Mouse (Mus musculus): Measurements from ENCODE around the gene Ankrd33.

Gene Ankrd33

DNA sequence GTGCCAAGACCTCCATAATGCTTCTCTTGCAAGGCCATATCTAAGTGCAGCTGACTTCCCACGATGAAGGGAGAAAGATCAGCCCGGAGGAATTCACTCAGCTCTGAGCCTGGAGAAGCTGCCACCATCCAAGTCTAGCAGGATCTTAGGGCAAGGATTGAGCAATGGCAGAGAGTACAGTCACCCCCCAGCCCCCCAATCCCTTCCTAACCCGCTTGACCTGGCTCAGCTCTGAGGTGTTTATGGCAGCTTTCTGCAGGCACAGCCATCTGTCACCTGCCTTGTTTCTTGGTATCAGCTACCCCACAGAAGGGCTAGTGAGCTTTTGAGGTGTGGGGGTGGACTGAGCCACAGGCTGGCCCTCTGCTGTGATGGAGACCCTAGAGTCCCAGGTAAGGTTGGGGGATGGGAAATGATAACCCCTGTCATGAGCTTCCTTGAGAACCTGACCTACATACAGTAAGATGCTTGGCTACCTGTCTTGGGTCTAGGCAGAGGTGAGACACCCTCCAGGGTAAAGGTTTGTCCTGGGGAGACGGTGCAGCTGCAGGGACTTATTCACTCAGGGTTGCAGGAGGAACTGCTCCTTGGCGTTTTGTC is at the start of gene Ankrd33:
Ankrd33 (plus strand) TSS at position 245 of the 600 bp plus-strand sequence.
- no peak for DNase-seq (ENCODE audit: low spot score)

DNA sequence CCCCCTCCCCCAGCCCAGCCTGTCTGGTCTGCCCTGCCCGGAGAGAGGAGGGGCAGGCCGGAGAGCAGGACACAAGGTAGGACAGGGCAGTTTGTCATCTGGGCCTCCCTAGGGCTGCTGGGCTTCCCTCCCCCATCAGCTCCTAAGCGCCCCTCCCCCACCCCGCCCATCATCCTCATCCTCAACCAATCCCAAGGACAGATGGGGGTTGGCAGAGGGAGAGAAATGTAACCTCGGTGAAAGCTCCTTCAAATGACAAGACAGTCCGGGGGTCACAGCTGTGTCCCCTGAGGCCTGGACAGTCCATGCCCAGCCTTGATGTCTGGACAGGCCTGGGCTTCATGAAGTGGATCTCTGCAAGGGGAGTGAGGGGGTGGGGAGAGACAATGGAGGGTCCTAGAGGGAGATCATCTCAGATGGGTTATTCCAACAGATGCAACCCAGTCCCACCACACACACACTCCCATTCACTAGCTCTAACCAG is 49.1 kb upstream of the Ankrd33 start:
- peak; percentile 80 for DNase-seq (ENCODE audit: low spot score)

DNA sequence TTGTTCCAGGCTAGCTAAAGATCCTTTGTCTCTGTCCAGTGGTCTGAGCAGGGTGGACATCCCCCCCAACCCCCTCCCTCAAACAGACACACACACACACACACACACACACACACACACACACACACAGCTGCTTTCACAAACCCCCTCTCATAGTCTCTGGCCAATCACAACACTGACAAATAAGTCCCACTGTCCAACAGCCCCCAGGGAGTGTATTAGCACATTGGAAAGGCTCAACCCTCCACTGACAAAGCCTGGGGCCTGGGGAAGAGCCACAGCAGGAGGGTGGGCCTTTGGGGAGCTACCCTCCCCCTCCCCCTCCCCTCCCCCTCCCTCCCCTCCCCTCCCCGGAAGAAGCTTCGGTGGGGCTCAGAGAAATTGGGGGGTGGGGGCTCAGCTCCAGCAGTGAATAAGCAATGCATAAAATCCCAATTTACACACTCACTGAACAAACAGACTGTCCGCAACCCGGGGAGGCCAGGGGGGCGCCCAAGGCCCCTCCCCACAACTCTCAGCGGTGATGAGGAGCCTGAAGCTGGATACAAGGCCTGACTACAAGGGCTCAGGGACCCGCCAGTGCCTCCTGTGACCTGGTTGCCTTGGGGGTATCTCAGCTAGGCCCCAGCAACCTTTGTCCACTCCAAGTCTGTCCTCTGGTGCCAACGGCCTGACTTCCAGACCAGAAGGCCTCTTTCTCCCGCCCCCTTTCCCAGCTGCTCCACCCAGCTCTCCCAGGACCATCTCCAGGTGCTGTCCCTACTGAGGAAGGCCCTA is 48.4 kb upstream of the Ankrd33 start:
- peak; percentile 65 for DNase-seq (ENCODE audit: low spot score)

DNA sequence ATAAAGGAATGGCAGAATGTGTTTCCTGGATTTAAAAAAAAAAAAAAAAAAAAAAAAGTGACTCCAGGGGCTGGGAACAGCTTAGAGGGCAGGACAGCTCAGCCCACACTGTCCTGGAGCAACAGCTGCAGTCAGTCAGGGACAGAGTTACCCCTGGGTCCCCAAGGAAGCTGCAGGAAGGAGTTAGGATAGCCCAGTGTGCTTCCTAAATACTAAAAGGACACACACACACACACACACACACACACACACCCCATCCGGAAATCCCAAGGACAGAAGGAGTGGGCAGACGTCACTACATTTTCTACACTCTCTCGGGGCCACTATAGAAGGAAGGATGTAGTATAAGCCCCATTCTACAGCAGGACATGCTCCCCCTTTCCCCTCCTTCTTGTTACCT is 47.5 kb upstream of the Ankrd33 start:
- no peak for DNase-seq (ENCODE audit: low spot score)

DNA sequence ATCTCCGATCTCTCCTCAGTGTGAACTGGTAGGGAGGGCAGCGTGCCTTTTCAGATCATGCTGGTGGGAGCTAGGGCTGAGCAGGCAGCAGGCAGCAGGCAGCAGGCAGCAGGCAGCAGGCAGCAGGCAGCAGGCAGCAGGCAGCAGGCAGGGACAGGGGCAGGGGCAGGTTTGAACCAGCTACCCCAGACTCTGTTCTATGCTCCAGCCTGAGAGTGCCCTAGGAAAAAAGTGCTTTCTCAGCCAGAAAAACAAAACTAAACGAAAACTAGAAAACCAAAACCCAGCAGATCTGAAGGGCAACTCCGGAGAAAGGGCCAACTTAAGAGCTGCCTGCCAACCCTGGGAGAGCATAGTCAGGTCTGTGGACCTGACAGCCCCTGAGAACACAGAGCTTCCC is 46.9 kb upstream of the Ankrd33 start:
- no peak for DNase-seq (ENCODE audit: low spot score)

DNA sequence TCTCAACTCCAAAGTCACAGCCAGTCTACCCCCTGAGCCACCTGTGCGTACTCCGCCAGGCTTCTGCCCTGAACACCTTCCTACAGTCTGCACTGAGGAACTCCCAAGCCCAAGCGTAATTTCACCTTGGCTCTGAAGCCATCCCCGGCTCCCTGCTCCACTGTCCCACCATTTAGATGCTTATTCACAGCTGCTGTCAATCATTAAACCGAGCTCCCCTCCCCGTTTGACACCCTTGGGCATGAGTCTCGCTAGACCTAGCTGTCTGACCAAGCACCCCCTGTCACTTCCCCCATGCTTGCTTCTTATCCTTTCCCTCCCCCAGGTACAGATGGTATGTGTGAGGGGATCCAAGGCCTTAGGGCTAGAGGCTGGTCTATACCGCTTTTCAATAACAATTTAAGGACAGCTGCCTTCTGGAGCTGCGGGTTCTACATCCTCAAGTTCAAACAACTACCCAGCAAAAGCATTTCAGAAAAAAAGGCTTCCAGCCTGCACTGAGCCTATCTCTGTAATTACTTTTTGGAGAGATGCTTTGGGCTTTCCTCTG is 45.8 kb upstream of the Ankrd33 start:
- no peak for DNase-seq (ENCODE audit: low spot score)

DNA sequence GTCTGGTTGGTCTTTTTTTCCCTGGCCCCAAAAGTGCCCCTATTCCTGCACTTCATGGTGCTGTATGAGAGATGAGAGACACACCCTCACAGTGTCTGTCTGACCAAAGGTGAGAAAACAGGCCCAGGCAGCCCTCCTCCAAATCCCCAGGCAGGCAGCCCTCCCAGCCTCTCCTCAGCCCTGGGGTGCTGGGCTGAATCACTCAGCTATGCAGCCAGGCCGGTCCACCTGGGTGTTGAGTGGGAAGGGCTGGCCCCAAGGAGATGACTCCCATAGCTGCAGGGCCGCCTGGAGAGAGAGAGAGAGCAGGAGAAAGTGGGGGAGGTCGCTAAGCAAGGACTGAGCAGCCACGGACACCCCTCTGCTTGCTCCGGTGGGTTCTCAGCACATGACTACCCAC is 44.8 kb upstream of the Ankrd33 start:
- no peak for DNase-seq (ENCODE audit: low spot score)

DNA sequence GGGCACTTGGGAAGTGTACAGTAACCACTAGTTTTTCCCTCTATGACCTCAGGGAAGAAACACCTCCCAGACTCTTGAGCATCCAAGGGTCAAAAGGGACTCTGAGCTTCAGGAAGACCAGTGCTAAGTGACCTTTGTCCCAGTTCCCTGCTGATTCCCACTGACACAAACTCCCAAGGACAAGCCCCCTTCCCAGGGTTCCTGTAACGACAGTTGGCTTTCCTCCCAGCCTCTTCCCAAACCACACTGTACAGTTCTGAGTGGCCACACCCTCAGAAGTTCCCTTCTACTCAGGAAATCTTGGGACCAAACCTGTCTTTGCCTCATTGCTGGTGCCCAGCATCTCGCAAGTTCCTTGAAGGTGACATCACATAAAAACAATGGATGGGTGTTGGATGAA is 42.8 kb upstream of the Ankrd33 start:
- no peak for DNase-seq (ENCODE audit: low spot score)

DNA sequence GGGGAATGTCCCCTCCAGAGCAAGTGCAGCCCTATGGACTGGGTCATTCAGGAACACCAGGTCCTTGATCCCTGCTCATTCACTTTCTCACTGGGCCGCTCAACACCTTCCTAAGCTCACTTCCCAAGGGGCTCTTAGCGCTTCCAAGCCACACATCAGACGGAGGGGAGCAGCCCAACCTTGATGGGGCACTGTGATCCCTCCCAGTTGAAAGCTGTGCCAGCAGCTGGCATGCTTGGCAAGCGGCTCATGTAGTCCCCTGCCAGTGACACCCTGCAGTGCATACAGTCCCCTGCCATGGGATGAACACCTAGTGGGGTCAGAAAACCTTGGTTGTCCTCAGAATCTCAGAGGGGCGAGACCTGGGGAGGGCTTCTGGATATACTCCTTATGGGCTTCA is 41.5 kb upstream of the Ankrd33 start:
- DNase-seq (ENCODE audit: low spot score), result no peak

DNA sequence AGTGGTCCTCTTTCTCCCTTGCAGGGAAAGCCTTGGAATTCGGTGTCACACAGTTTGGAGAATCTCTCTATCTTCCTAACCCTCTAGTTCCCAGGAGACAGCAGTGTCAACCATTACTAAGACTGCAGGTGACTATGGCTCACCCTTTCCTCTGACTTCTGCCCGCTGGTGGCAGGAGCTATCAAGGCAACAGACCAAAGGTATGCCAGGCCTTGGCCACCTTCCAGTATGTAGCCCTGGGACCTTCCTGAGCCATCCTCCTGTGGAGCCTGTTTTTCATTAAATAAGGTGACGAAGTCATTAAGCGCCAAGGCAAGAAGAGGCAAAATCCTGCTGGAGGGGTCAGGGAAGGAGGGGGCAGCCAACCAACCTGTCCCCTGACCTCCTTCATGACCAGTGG is 40.4 kb upstream of the Ankrd33 start:
- no peak for DNase-seq (ENCODE audit: low spot score)

DNA sequence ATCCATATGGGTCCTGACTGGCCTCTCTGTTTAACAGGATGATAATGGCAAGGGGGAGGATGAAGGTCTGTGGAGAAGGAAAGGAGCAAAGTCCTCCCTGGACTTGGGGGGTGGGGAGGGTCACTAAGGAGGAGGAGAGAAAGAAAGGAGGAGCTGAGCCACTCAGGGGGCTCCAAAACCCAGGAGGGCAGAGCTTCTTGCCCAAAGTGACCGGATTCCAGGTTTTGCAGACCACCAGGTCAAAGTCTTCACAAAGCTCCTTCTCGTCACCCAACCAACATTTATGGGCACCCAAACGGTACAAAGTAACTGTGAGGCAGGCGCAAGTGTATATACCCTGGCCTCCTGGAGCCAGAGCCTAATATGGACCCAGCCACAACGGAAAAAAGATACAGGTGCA is 39.9 kb upstream of the Ankrd33 start:
- no peak for DNase-seq (ENCODE audit: low spot score)

DNA sequence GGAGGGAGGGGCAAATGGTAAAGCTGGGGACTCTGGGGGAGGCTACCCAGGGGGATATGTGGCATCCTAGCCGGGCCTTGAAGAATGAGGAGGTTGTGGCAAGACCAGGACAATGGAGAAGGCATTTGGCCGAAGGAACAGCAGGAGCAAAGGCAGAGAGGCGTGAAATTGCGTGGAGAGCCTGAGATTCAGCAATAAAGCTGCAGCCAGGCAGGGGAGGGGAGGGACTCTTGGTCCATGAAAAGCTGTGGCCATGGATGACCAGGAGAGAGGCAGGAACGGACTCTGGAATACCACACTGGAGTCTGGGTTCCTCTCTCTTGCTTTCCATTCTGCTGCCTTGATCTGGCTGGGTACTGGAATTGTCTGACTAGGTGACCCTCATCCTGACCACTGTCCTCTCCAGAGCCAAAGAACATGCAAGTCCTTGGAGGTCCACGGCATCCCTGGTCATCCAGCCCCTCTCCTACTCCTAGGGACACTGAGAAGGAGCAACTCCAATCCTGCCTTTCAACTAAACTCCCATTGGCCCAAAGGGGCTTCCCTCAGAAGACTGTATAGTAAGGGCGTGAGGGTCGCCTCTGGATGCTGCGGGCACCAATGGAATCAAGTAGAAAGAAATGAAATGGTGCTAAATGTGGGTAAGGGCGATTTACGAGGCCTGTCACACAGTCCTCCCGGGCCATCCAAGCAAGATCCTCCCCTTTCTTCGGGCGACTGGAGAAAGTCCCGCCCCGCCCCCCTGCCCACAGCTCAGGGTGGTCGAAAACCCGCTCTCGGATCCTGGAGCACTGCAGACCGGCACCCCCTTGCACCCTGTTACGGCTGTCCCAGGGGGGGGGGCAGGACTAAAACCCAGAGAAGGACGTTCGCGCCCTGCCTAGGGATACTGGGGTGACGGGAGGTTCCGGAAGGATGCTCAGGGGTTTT is 39.2 kb upstream of the Ankrd33 start:
- peak; percentile 78 for DNase-seq (ENCODE audit: low spot score)

DNA sequence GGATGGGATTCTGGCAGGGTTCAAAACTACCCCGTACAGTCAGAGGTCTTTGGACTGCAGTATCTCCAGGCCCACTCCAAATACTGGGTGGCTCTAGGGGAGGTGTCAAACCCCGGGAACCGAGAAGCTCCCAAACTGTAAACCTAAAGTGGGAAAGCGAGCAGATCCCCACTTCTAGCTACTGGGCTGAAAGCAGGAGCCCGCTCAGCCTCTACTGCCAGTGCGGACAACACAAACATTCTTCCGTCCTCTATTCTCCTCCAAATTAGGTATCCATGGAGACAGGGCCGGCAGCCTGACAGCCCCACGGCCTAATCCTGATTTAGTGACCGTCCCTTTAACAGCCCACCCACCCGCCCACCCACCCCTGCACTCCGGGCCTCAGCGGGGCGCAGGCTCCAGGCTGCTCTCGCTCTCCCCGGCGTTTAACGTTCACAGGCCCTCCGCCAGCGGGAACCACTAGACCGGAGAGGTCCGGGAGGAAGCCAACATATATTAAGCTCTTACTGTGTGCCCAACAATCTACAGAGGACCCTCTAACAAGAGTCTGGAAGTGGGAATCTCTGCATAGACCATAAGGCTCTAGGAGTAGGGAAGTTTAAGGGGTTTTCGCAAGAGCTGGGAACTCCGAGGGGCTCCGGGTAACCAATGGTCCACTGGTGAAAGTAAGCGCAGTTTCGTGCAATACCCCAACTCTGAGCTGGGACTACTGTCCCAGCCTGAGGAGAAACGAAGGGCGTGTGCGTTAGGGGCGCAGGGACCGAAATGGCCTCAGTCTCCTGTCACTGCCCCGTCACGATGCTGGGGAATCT is 38.3 kb upstream of the Ankrd33 start:
- peak; percentile 82 for DNase-seq (ENCODE audit: low spot score)

DNA sequence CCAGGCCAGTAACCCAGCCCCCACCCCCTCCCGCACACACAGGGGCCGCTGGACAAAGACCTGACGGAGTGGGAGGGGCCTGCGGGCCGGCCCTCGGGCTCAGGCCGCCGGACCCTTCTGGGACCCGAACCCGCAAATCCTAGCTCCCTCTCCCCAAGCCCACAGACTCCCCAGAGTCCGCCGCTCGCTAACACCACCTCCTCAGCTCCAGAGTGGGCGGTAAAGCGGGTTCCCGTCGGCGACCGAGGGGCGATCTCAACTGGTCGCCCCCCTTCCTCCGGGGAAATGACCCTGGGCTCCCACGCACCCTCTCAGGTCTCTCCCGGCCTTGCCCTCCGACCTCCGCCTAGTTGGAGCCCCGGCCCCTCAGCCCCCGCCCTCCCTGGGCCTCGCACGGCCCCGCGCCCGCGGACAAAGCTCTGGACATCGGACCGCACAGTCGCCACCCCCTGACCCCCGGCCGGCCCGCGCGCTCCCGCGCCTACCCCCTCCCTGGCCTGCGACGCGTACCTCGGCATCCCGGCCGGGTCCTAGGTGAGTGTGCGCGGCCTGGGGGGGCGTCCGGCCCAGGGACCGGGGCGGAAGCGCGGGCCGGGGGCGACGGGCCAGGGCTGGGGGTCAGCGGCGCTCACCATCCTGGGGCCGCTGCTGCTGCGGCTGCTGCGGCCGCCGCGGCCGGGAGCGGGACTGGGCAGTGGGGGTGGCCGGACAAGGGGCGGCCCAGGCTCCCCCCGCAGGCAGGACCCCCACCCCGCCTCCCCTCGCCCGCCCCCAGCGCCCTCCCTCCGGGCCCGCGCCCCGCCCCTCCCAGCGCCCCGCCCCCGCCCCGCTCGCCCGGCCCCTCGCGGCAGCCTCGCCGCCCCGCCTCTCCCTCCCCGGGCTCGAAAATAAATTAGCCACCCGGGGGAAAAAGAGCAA is 37.5 kb upstream of the Ankrd33 start, which contains the start of gene Fignl2:
Fignl2 (minus strand) TSS at position 755 of the 918 bp plus-strand sequence.
- DNase-seq (ENCODE audit: low spot score), result peak; percentile 84

DNA sequence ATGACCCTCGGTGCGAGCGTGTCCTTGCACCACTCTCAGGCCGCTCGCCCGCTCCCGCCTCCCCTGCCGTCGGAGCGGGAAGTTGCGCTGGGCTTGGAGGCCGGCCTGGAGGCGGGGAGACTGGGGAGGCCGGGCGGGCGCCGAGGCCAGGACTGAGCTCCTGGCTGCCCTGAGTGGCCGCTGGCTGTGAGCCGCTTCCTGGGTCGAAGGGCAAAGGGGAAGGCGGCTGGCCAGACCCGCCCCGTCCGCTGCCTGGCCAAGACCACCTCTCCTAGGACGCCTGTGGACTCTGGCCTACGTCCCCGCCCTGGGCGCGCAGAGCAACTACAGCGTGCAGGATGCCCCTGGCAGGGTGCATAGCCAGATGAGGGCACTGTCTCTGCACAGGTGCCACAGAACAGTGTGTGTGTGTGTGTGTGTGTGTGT is 36.8 kb upstream of the Ankrd33 start:
- DNase-seq (ENCODE audit: low spot score), result peak; percentile 91

DNA sequence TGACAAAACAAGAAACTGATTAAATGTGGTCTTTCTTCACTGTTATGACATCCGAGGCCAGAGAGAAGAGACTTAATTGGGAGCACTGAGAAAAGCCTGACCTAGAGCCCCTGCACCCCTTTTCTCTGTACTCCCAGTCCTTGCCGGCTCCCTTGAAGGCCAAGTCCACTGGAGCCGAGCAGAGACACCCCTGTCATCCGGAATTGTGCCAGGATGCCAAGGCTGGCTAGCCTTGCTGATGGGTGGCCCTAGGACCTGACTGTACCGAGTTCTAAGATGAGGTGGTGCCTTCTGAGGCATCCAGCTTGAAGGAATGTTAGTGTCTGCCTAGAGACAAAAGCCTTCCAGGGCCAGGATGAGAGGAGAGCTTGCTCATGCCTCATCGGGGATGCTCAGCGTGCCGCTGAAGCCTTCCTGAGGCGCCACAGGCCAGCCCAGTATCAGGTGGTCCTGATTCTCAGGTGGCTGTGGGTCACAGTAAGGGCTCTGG is 35.5 kb upstream of the Ankrd33 start:
- no peak for DNase-seq (ENCODE audit: low spot score)

DNA sequence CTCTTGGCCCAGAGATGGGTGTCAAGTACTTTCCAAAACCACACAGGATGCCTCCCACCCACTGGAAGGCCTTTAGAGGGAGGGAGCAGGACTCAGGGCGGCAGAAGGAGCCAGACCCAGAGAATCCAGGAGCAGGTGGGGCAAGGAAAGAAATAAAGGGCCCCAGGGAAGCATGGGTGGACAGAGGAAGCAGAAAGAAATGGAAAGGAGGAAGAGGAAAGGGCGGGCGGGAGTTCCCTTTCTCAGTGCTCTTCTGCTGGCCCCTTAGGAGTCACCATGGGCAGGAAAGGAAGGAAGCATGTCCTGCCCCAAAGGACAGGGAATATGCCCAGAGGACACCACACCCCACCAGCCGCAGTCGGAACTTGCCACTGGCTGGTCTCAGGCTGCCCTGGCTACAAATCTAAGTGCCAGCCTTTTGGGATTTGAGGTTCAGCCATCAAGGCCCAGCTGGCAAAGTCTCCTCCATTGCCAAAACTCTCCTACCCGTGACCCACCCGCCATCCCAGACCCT is 34.5 kb upstream of the Ankrd33 start:
- DNase-seq (ENCODE audit: low spot score), result no peak

DNA sequence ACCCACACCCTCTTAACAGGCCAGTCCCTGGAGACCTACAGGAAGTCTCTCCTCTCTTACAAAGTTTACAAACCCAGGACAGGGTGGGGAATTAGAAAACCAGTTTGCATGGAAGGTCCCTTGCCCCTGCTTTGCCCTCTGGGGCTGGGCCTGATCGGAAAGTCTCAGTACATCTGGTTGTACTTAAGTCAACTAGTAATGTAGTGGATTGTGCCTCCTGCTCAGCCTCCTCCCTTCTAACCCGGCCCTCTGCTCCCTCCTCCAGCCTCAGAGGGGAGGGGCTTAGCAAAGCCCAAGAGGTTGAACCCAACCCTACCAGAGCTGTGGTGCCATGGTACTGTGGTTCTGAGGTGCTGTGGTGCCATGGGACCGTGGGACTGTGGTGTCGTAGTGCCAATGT is 33.3 kb upstream of the Ankrd33 start:
- DNase-seq (ENCODE audit: low spot score), result peak; percentile 75

DNA sequence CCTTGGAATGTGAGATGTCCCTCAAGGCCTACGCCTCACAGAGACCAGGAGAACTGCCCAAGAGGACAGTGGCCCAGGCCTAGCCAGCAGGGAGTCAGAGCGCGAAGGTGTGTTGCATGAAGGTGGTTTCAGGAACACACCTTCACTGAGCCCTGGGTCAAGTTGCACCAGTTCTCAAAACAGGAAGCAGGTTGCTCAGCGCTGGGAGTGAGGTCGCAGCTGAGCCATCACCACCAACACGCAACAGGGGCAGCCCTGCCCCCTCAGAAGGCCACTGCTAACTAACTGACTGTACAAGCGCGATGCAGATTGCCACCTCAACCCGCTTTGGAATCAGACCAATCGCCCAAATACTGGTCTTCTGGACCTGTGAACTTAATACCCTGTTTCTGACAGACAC is 31.1 kb upstream of the Ankrd33 start:
- no peak for DNase-seq (ENCODE audit: low spot score)

DNA sequence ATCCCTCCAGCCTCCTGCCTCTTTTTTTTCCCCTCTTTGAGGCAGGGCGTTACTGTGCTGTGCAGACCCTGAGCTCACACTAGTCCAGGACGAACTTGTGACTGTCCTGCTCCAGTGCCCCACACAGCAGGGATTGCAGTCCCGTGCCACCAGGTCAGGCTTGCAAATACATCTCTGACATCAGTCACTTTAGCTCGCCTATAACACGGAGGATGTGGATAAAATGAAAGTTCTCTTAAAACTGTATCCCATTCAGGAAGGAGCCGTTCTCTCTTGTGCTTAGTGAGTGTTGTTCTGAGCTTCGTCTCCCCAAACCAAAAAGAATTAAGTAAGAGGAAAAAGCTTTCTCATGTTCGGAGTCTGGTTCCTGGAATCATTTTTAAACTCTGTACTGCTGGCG is 29.1 kb upstream of the Ankrd33 start:
- DNase-seq (ENCODE audit: low spot score), result no peak
